ENCODE assay signal across 38 mouse cellular contexts in genomic region chr15:82707906-82708305, GRCm38 (mm10). TPM values are rescaled to one million over a fixed set of nuclear protein-coding genes. Genes with fewer than 3 reads are reported as not detected.
"Had no signal": no experiment of that assay in that cellular context is flagged by ENCODE, and none has a peak within 500 bp of the region (broad histone marks: within the 10 kb centered on the region; RNA-seq: fewer than 3 reads in every experiment).

No protein-coding gene starts in this region.

- H3K27me3 ChIP-seq: embryonic facial prominence, embryonic 12.5 days; embryonic facial prominence, embryonic 13.5 days; embryonic facial prominence, embryonic 15.5 days; forebrain, embryonic 12.5 days; forebrain, embryonic 13.5 days; forebrain, embryonic 15.5 days had no signal

- H3K9me3 ChIP-seq: embryonic facial prominence, embryonic 10.5 days; embryonic facial prominence, embryonic 12.5 days; embryonic facial prominence, embryonic 13.5 days; embryonic facial prominence, embryonic 15.5 days; forebrain, embryonic 10.5 days; forebrain, embryonic 12.5 days; forebrain, embryonic 13.5 days; forebrain, embryonic 15.5 days had no signal

- H3K4me1 ChIP-seq: embryonic facial prominence, embryonic 10.5 days; embryonic facial prominence, embryonic 12.5 days; embryonic facial prominence, embryonic 13.5 days; embryonic facial prominence, embryonic 15.5 days; forebrain, embryonic 10.5 days; forebrain, embryonic 12.5 days; forebrain, embryonic 13.5 days; forebrain, embryonic 15.5 days had no signal

- H3K9ac ChIP-seq: embryonic facial prominence, embryonic 12.5 days; embryonic facial prominence, embryonic 13.5 days; embryonic facial prominence, embryonic 15.5 days; forebrain, embryonic 12.5 days; forebrain, embryonic 13.5 days; forebrain, embryonic 15.5 days; forebrain, postnatal 0 days had no signal

- H3K36me3 ChIP-seq: embryonic facial prominence, embryonic 10.5 days; embryonic facial prominence, embryonic 12.5 days; embryonic facial prominence, embryonic 13.5 days; embryonic facial prominence, embryonic 15.5 days; forebrain, embryonic 10.5 days; forebrain, embryonic 12.5 days; forebrain, embryonic 15.5 days had no signal

- H3K4me3 ChIP-seq: embryonic facial prominence, embryonic 10.5 days; embryonic facial prominence, embryonic 12.5 days; embryonic facial prominence, embryonic 13.5 days; embryonic facial prominence, embryonic 15.5 days; erythroblast, embryonic 14.5 days; forebrain, embryonic 10.5 days; forebrain, embryonic 12.5 days; forebrain, embryonic 13.5 days; forebrain, embryonic 15.5 days; gastrocnemius, adult 2 months had no signal

- DNase-seq: cerebellum, adult 8-10 months; cerebellum, adult 9-10 months; cerebellum, adult 9-11 months; cerebellum, postnatal 10 days; cerebellum, postnatal 14 days; cerebellum, postnatal 25 days; cerebellum, postnatal 36 days; embryo, embryonic 11 days; forebrain, postnatal 0 days; gastrocnemius, adult 2 months; gastrocnemius, postnatal 10 days; gastrocnemius, postnatal 14 days; gastrocnemius, postnatal 25 days; gastrocnemius, postnatal 36 days; heart, adult 18-20 months had no signal

- H3K27ac ChIP-seq: embryonic facial prominence, embryonic 10.5 days; embryonic facial prominence, embryonic 12.5 days; embryonic facial prominence, embryonic 13.5 days; embryonic facial prominence, embryonic 15.5 days; forebrain, embryonic 10.5 days; forebrain, embryonic 12.5 days; forebrain, embryonic 13.5 days; forebrain, embryonic 15.5 days; gastrocnemius, adult 2 months had no signal

RNA-seq across cellular contexts. Expression of gene Cyp2d40, which starts 56.1 kb away (rescaled TPM):
- total RNA-seq: common myeloid progenitor, adult 5-6 weeks; forebrain, postnatal 0 days; gastrocnemius, adult 18-20 months; gastrocnemius, adult 2 months; gastrocnemius, adult 8-10 months; gastrocnemius, postnatal 10 days; gastrocnemius, postnatal 14 days; gastrocnemius, postnatal 25 days; gastrocnemius, postnatal 36 days; gastrocnemius, postnatal 4 days; granulocyte monocyte progenitor cell, adult 5-6 weeks; heart, adult 18-20 months; heart, adult 8-10 months had no signal
- polyA plus RNA-seq: cortical plate, adult 2 months; embryonic facial prominence, embryonic 10.5 days; embryonic facial prominence, embryonic 11.5 days; embryonic facial prominence, embryonic 12.5 days; embryonic facial prominence, embryonic 13.5 days; embryonic facial prominence, embryonic 14.5 days; embryonic facial prominence, embryonic 15.5 days; erythroblast, embryonic 14.5 days; forebrain, embryonic 10.5 days; forebrain, embryonic 11.5 days; forebrain, embryonic 12.5 days; forebrain, embryonic 13.5 days; forebrain, embryonic 14.5 days; forebrain, embryonic 15.5 days; forebrain, embryonic 16.5 days; forebrain, postnatal 0 days; frontal cortex, adult 2 months; gonadal fat pad, adult 2 months had no signal
